Mouse (Mus musculus) heart, adult 18-20 months (tissue): ENCODE measurements at regions not wholly inside any gene's neighbourhood (a gene's known extent, or its start where the extent isn't known, plus 50 kb on each side); places are given as distances from the start of the nearest gene placed in this dataset.

Experiments used
- DNase-seq, 2 experiments: peaks; one replicate each; pipeline ENCODE4 v3.0.0; 2021 to 2022; ENCODE audit warnings: mixed read lengths in 1 of 2

DNA sequence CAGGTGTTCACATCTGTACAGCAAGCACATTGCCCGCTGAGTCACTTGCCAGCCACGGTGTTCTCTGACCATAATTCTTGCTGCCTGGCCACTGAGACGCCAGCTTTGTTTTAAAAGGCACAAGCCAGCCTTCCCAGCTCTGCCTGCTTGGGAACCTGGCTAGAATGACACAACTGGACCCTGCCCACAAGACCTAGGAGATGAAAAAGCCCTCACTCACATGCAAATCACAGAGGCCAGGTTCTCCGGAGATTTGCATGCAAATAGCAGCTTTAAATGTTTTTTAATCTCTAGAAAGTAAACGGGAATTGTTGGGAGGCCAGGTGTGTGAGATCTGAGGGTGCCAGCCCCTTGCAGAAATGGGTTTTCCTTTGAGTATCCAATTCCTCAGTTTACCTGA, 71.9 kb downstream of the 1810010D01Rik start:
- no peak for DNase-seq

DNA sequence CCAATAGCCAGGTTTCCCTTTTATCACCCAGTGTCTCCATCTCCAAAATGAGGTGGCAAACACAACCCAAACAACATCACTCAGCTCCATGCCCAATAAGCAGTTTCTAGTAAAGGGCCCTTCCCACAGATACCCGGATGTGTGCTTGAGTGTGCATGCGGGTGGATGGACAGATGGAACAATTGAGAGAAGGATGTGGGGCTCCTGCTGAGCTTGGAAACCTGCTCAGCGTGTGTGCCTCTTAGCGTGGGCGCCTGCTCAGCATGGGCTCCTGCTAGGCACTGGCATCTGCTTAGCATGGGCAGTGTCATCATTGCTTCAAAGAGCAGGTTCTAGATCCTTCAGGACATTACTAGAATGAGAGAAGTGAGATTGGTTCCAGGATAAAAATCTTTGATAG, 75.4 kb downstream of the 1810010D01Rik start:
- DNase-seq = no peak

DNA sequence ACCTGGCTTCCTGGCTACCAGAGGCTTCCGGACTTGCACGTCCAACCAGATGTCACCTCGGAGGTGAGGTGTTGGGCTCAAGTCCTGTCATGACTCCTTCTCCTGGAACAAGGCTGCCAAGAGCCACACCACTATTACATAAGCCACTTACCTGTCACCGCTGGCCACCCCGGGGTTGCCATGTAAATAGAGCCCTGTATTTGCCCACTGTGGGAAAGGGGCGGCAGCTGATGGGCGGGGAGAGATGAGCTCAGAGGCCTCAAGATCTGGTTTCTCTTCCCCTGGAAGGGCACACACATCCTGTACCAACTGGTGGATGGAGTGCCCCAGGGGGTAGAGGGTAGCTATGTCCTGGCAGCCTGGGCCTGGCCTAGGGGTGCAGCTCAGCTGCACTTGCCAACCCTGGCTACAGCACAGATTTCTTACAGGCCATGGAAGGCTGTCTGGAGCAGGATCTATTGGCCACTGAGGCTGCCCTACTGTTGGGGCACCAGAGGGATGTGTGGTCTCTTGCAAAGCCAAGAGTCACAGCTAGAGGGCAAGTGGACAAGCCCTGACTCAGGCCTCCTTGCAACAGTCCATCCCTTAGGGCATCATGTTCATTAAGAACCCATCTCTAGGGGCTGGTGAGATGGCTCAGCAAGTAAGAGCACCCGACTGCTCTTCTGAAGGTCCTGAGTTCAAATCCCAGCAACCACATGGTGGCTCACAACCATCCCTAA, 76.3 kb downstream of the 1810010D01Rik start:
- no peak for DNase-seq

DNA sequence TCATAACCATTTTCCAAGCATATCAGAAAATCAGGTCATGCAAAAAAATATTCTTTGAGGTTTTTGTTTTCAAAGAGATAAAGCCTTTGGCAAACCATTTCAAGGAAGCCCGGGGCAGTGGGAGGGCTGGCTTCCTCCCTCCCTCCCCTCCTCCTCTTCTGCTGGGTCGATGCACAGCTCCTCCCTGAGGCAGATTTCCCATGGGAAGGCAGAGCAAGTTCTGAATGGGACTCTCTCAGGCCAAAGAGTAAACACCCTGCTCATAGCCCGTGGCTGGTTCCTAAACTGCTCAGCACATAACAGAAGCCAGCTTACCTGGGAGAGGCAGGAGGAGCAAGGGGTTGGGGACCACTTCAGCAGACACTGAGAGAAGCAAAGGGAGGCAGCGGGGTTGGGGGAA, 77.9 kb downstream of the 1810010D01Rik start:
- peak in 1 of 2 experiments; percentile 58 for DNase-seq

DNA sequence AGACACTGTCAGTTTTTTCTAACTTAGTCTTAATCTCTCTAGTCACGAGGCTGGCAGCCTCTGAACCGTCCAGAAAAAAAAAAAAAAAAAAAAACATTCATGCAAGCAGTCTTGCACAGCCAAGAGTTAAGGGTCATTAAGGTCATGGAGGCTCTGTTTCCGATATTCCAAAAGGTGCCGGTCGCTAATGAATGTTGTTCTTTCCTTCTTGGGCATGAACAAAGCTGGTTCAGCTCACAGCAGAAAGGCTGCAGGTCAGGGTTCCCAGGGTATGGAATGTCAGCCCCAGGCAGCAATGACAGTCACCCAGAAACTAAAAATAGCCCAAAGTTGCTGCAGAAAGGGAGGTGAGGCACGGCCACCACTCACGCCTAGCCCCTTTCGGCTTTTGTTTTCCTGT, 80.3 kb downstream of the 1810010D01Rik start:
- DNase-seq = no peak

DNA sequence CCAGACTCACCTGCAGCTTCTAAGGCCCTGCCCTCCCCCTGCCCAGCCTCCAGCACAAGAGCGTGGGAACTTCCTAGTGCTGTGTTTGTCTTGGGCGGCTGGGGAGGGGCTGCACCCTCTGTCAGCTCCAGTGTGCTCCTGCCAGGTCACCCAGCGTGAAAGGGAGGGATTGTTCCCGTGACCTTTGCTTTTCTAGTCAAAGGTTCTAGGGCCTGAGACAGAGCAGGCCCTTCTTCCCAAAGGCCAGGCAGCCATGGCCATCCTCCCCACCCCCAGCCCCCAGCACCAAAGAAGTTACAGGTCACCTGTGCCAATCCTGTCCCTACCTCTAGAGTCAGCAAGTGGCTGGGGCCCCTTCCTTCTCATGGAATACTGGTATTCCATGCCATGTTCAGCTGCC, 80.7 kb downstream of the 1810010D01Rik start:
- DNase-seq = no peak

DNA sequence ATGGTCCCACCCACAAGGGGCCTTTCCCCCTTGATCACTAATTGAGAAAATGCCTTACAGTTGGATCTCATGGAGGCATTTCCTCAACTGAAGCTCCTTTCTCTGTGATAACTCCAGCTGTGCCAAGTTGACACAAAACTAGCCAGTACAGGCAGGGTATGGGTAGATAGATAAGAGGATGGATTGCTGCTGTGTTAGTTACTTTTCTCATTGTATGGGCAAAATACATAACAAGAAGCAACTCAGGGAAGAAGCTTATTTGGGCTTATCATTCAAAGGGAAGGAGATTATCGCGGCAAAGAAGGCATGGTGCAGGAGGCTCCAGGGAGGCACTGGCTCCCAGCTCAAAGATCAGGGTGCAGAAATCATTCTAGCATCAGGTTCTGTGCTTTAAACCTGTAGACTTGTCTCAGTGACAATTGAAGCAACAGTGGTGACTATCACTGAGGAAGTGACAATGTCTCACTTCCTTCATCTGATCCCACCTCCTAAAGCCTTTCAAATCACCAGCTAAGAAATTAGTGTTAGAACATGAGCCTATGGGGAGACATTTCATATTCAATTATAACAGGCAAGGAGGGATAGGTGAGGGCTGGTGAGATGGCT, 83.8 kb downstream of the 1810010D01Rik start:
- no peak for DNase-seq

DNA sequence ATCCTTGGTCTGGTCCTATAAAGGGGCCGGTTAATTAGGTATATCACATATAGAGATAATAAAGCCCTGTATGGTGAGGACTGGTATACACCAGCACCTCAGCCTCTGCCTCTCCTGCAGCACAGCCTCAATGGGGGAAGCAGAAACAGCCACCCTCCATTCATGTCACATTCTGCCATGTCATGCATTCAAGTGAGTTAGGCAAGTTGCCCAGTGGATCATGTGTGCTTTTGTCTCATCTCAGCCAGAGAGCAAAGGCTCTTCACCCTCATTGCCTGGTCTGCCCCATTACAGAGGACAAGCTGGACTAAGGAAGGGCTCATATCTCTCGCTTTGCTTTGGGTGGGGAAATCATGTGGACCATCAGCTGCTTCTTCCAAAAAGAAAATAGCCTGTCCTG, 85.4 kb downstream of the 1810010D01Rik start:
- DNase-seq = peak; percentile 57 to 63

DNA sequence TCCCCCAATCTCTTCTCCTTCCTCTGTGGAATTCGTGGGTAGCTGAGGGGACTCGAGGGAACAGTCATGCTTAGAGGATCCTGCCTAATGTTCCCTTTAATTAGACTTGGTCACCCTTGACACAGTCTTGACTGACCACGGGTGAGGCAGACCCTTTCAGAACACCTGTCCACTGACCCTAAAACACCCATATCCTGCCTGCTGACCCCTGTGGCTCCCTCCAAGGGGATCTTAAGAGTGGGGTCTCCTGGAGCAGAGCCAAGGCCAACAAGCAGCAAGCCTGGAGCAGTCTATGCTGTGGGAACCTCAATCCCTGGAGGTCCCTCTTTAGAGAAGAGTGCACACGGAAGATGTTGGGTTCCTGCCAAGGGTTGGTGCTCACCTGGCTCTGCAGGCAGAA, 89.5 kb downstream of the 1810010D01Rik start:
- no peak for DNase-seq

DNA sequence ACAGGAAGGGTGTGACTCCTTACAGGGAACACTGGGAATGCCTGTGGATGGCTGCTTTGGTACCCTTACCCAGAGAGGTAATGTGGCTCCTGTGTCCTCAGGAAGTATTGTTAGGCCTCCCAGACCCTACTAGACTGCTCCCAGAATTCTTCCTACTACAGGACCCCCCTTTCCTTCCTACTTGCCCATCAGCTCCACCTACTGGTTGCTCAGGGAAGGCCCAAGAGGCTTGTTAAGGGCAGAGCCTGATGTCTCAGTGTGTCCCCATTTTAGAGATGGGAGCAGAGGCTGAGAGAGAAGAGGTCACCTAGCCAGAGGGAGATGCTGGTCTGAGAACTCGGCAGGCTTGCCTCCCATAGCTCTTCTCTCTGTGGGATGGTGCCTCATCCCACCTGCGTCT, 93.3 kb downstream of the 1810010D01Rik start:
- peak; percentile 51 to 72 for DNase-seq

DNA sequence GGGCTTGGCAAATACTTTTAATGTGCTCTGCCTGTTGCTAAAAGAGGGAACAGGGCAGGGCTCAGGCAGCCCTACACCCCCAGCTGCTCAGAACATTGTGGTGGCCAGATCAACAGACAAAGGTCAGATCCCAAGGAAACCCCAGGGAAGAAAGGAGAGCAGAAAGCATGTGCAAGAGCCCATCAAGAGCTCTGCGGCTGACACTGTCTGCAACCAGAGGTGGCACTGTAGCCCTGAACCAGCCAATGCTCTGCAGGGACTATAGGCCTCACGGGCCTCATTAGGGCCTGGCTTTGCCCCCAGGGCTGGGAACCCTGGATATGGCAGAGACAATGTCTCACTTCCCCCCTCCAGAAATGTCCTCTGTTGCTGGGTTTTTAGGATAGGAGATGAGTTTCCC, 93.8 kb downstream of the 1810010D01Rik start:
- DNase-seq = no peak

DNA sequence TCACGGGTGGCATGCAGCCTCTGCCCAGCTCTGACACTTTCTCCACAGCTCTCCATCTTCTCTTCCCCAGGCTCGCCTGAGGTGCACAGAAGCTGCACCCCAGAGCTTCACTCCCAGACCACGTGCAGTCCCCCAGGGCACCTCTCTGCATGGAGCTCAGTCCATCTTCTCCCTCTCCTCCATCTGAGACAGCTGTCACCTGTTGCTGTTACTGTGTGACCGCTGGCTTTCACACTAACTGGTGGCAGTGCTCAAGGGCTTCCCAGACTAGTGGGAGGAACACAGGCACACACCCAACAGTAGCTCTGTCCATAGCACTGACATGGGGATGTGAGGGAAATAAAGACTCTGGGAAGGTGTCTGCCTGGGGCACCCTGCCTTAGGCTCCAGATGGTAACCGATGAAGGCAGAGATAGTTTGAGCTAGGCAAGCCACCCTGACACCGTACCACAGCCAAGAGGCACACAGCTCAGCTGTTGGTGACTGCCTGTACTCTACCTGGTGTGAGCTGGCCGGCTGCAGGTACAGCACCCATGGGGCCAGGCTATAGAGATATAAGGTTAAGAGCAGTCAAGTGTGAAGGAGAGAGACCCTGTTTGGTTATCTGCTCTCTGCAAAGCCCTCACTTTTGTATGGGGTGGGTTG, 94.9 kb downstream of the 1810010D01Rik start:
- DNase-seq = no peak

DNA sequence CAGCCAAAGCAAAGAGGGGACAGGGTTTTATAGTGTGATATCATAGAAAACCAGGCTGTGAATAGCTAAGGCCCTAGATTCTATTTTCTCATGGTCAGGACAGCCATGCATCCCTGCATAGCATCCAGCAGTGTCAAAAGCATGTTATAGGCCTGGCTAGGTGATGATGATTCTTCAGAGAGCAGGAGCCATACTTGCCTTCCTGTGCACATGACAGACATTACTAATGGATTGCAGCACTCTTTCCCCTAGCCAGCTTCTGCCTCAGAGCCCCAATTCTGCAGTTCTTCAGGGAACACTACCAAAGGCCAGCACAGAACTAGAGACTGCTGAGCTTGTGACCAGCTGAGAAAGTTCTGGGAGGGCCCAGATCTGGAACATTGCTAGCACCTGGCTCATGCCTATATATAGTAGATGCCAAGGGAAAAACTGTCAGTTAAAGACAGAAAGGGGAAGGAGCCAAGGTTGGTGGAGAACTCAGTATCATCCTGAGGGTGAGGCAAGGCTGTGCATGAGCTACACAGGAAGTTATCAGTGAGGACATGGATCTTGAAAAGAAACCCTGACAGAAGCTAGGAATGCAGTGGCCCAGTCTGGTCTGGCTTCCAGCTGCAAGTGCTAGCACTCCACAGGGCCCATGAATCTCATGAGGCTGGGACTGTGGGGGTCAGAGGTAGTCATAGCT, 95.6 kb downstream of the 1810010D01Rik start:
- no peak for DNase-seq

DNA sequence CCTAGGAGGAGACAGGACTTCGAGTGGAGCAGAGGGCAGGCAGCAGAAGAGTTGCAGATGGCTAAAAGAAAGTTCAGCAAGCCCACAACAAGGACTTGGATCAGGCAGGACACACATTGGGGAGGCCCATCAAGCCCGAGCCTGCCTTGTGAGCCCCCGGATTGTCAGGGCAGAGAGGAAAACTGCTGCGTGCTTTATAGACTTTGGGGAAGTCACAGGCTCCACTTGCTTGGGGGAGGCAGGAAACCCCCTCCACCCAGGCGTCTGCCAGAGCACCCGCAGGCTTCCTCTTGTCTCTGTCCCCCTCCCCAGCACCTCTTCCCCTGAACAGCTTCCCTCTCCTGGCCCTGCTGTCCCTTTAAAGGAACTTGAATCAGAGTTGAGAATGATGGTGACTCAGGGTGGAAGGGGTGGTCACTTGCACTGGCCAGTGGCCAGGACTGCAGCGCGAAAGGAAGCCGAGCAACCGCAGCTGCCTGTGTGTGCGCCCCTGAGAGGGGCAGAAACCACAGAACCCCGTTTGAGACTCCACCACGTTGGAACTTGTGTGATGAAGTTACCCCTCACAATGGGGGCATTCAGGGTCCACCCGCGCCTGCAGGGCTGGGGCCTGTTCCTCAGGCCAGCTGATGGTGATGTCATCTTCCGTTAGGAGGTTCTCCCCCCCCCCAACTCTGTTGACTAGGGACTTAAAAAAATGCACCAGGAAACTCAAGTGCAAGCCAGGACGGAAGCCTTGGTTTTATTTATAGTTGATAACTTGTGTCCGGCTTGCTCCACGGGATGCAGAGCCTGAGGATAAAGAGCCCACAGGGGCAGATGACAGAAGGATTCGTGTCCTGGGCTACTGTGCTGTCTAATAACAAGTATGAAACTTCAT, 96.4 kb downstream of the 1810010D01Rik start:
- peak; percentile 89 to 92 for DNase-seq

DNA sequence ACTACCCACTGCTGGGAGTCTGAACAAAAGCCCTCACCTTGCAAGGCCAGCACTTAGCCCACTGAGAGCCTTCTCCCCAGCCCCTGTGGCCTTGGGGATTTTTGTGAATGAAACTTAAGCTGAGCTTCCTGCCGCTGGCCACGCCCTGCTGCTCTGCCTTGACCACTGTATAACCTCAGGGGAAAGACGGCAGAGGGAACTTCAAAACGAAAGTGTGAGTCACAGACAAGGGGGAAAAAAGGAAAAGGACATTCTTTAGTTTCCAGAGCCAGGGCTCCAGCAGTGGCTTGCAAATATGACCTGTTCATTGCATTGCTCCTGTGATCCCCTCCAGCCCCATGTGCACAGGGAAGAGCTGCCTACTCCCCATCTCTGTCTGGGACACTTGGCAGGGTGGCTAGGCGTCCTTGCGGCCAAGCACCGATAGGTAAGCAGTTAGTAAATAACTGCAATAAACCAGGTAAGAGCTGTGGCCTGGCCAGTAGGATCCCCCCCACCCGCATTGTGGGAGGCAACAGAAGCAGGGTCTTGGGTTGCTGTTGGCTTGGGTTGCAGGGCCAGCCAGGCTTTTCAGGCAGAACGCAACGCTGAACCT, 97.2 kb downstream of the 1810010D01Rik start:
- peak; percentile 74 to 89 for DNase-seq

DNA sequence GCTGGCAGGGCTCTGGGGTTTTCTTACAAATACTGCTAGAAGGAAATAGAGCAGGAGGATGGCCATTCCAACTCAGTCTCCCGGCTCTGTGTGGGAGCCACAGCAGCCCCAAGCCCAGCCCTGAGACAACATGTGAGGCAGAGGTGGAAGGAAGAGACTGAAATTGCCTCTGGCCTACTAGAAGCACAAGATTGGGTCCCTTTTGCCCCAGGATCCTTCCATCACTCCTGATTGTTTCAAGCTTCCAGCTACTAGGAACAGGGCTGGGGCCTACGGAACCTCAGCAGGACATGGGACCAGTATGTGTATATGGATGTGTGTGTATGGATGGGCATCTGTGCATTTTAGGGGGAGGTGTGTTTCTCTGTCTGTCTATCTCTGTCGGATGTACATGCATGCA, 97.9 kb downstream of the 1810010D01Rik start:
- no peak for DNase-seq

DNA sequence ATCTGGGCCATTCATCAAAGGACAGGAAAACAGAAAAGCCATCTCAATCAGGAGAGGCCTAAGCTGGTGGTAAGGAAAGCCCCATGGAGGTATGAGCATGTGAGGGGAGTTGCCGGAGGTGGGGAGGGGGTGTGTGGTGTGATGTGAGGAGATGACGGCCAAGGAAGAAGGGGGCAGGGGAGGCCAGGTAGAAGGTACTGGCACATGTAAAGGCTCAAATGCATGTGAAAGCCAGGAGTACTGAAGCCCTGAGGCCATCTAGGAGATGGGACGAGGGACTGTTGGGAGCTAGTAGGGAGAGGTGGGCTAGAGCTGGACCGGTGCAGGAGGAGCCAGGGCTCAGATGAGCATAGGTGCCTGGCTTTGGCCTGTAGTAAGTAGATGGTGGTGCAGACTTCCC, 98.4 kb downstream of the 1810010D01Rik start:
- no peak for DNase-seq

DNA sequence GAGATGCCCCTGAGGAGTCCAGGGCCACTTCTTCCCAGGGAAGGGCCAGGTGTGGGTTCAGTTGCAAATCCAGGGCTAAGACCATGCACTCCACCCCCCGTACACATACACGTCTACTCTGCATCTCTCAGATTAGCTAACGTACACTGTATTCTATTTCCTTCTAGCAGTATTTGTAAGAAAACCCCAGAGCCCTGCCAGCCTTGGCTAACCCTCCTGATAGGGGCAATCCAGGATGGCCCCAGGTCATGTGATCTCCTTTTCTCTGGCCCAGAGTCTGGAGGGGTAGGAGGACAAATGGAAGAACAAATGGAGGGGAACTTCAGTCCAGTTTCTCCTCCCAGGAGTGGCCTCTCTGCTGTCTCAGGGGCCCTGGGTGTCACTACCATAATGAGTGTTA, 98.9 kb downstream of the 1810010D01Rik start:
- DNase-seq = no peak

DNA sequence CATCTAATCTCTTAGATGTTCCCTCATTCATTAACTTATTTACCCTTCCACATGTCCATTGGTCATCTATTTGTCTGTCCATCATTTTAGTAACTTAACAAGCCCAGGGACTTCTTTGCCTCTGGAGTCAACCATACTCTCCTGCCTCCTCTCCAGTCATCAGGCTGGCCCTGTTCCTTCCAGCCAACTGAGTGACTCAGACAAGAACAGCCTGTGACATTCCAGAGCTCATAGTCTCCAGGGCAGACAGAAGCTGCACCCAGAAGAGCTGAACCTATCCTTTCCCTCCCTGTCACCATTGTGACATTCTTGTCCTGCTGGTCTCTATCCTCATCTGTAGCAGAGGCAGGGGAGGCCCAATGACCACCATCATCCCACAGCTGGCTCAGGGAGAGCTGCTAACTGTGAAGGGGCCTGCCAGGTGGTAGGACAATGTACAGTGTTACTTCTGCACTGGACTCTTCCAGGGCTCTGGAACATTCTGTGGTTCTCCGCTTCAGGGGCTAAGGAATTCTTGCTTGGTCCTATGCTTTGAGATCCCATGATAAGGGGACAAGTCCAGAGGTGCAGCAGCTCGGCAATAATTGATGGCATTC, 100.2 kb downstream of the 1810010D01Rik start:
- peak; percentile 41 to 72 for DNase-seq

DNA sequence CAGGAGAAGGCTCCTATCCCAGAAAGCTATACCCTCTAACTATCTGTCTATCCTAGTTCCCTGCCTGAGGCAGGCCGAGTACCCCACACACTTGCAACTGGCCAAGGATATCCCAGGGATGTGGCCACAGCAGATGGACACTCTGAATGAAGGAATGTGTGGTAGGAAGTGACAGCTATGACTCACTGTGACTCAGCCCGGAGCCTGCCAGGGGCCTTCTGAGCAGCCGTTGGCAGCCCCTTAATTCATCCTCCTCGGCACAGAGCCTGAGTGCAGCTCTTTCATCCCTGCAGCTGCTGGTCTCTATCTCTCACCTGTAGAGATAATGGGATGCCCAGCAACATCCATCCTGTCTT, 101.4 kb downstream of the 1810010D01Rik start:
- DNase-seq = peak; percentile 68 to 81

DNA sequence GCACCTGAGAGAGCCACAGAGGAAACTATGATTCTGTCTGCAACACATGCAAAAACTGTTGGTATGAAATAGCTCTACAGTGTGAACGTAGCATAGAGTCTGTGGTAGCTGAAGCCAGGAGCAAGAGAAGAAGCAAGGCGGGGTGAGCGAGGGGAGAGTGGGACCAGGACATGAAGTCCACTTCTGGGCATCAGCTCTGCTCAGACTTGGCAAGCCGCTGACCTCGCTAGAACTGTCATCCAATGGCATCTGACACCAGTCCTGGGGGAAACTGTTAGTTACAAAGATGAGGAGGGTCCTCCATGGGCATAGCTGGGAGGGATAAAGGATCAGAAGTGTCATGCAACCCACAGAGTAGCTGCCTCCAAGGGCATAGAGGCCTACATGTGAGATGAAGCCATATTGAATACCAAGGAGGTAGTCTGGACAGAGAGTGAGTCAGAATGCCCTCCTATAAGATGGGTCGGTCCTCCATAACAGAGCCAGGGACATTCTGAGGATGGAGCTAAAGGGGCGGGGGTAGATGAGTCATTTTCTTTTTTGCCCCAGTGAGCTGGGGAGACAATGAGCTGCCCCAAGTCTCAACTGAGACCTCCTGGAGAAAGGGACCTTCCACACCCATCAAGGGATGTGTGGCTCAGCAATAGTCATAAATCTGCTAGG, 102.0 kb downstream of the 1810010D01Rik start:
- DNase-seq = no peak
